ENCODE assay signal across 8 mouse cellular contexts in the genomic region with DNA sequence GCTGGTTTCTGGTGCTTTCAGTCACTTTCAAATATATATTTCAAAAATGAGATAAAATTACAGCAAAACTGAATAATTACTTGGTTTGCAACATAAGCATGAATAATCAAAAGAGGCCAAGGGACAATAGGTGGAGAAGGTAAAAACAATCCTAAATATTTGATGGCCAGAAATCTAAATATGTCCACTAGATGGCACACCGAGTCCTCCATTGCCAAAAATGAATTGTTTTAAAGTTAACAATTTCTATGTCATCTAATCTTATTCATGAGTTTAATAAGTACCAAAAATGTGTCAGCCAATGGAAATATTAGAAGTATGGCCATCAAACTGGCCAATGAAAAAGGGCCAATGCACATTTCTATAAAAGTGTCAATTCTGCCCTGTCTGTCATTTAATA.
DNase-seq lines count a peak whose midpoint lies in the region; TF ChIP-seq lines count a peak whose summit lies in the region.

No protein-coding gene starts in this region.

- TF ChIP-seq CTCF in brain, embryonic 14.5 days (IDR thresholded peaks at IDR 0.05; ENCODE audit: borderline replicate concordance, extremely low read depth, insufficient read depth, insufficient read length), result peak; percentile 39; the same call in 1 of the 2 replicates

- no peak for TF ChIP-seq POLR2A in brain, embryonic 14.5 days (IDR thresholded peaks at IDR 0.05; ENCODE audit: borderline replicate concordance, extremely low read depth, insufficient read depth, insufficient read length, poor library complexity, severe bottlenecking)

- DNase-seq in kidney, postnatal 14 days, result peak; percentile 5
- DNase-seq in kidney, adult 18-20 months, result no peak
- DNase-seq in thymus, postnatal 14 days, result peak; percentile 21
- DNase-seq in thymus, postnatal 36 days, result no peak
- peak; percentile 47 for DNase-seq in brain, embryonic 14.5 days (ENCODE audit: low read depth)
- peak; percentile 26 for DNase-seq in thymus, postnatal 4 days
- DNase-seq in frontal cortex, postnatal 25 days (ENCODE audit: low spot score in 2 of 2), result no peak
- DNase-seq in urinary bladder, adult 2 months (ENCODE audit: low spot score), result no peak

Comparison
In these comparisons a context has a peak if more than half of its experiments do, and no peak if none do; other contexts are left out.
1. DNase-seq: peak in kidney, postnatal 14 days (single experiment), thymus, postnatal 14 days (single experiment), brain, embryonic 14.5 days (single experiment) and thymus, postnatal 4 days (single experiment); none in kidney, adult 18-20 months (single experiment), thymus, postnatal 36 days (0 of 2), frontal cortex, postnatal 25 days (0 of 2) and urinary bladder, adult 2 months (single experiment).